Mouse (Mus musculus): Measurements from ENCODE around the gene Spata2. TPM values are rescaled to one million over a fixed set of nuclear protein-coding genes. Genes with fewer than 3 reads are reported as not detected.

Spata2 gene
- polyA plus RNA-seq, 1 experiment from 2014 or later: 19.6 TPM

GRCm38 (mm10) chr2:167532131-167532530 is 39.4 kb upstream of the Spata2 start:
- H3K9ac ChIP-seq: no peak overlapping the region
- no peak overlapping the region for H3K4me3 ChIP-seq (replicated peaks)
- no peak for ATAC-seq (ENCODE audit: low FRiP score)
- no peak overlapping the region for H3K27ac ChIP-seq
- peaks cover 14% of the 10 kb centered on the region for H3K4me1 ChIP-seq
- peaks cover 36% of the 10 kb centered on the region for H3K27me3 ChIP-seq
- H3K36me3 ChIP-seq (replicated peaks): no peaks in the 10 kb centered on the region
- WGBS: 23% methylated on average over 13 of the region's 13 CpGs
- H3K9me3 ChIP-seq: no peaks in the 10 kb centered on the region
- H3K4me2 ChIP-seq: no peak overlapping the region

GRCm38 (mm10) chr2:167530536-167530935 is 37.8 kb upstream of the Spata2 start:
- Histone ChIP-seq H3K4me2 (no peak overlapping the region), H3K9me3 (no peaks in the 10 kb centered on the region), H3K4me1 (peaks cover 10% of the 10 kb centered on the region; the same call in 1 of the 2 replicates), H3K27ac (no peak overlapping the region), H3K27me3 (peaks cover 21% of the 10 kb centered on the region; the same call in 1 of the 2 replicates), H3K36me3 (replicated peaks) (no peaks in the 10 kb centered on the region), H3K9ac (no peak overlapping the region), H3K4me3 (replicated peaks) (no peak overlapping the region)
- no peak for ATAC-seq (ENCODE audit: low FRiP score)
- 82% methylated on average over 4 of the region's 4 CpGs for WGBS

GRCm38 (mm10) chr2:167529935-167530513 is 37.3 kb upstream of the Spata2 start:
- peaks cover 10% of the 10 kb centered on the region; the same call in 1 of the 2 replicates for H3K4me1 ChIP-seq
- no peak overlapping the region for H3K4me3 ChIP-seq (replicated peaks)
- peak overlapping the region; percentile 21; the same call in 1 of the 2 replicates for H3K9ac ChIP-seq
- no peak overlapping the region for H3K27ac ChIP-seq
- no peaks in the 10 kb centered on the region for H3K9me3 ChIP-seq
- no peak for ATAC-seq (ENCODE audit: low FRiP score)
- 24% methylated on average over 5 of the region's 5 CpGs for WGBS
- H3K4me2 ChIP-seq: no peak overlapping the region
- H3K36me3 ChIP-seq (replicated peaks): no peaks in the 10 kb centered on the region
- peaks cover 16% of the 10 kb centered on the region; the same call in 1 of the 2 replicates for H3K27me3 ChIP-seq

GRCm38 (mm10) chr2:167528278-167528677 is 35.6 kb upstream of the Spata2 start:
- no peak overlapping the region for H3K4me2 ChIP-seq
- WGBS: 3% methylated on average over 5 of the region's 5 CpGs
- no peak overlapping the region for H3K9ac ChIP-seq
- no peak overlapping the region for H3K4me3 ChIP-seq (replicated peaks)
- H3K4me1 ChIP-seq: peaks cover 10% of the 10 kb centered on the region; the same call in 1 of the 2 replicates
- ATAC-seq (ENCODE audit: low FRiP score): no peak
- 0 out of 2 replicates have a peak, but pooled peaks cover 8% of the 10 kb centered on the region for H3K27me3 ChIP-seq
- H3K27ac ChIP-seq: no peak overlapping the region
- no peaks in the 10 kb centered on the region for H3K9me3 ChIP-seq
- H3K36me3 ChIP-seq (replicated peaks): no peaks in the 10 kb centered on the region

DNA sequence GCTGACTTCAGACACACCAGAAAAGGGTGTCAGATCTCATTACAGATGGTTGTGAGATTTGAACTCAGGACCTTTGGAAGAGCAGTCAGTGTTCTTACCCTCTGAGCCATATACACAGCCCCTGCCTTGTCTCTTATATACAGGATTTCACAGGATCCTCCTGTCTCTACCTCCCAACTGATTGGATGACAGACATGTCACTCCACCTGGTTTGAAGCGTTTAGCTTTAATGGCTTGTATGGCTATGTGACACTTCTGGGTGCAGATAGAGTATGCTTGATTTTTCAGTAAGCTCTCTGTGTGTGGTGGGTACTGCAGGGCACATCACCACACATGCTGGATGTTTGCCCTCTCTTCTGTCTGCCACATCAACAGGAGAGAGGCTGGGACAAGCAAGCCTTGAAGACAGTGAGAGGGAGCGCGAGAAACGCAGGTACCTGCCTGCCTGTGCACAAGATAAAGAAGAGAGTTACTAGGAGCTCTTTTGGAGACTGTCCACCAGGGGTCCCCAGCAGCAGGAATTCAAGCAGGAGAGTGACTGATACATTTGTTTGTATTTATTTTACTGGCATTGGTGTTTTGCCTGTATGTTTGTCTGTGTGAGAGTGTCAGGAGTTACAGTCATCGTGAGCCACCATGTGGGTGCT is 27.0 kb upstream of the Spata2 start:
- H3K9me3 ChIP-seq: no peaks in the 10 kb centered on the region
- H3K27me3 ChIP-seq: no peaks in the 10 kb centered on the region
- H3K4me1 ChIP-seq: no peaks in the 10 kb centered on the region
- ATAC-seq (ENCODE audit: low FRiP score): no peak
- no peak overlapping the region for H3K4me2 ChIP-seq
- H3K36me3 ChIP-seq (replicated peaks): peaks cover 49% of the 10 kb centered on the region
- H3K4me3 ChIP-seq (replicated peaks): no peak overlapping the region
- WGBS: 75% methylated on average over 5 of the region's 5 CpGs
- H3K9ac ChIP-seq: no peak overlapping the region
- H3K27ac ChIP-seq: no peak overlapping the region

DNA sequence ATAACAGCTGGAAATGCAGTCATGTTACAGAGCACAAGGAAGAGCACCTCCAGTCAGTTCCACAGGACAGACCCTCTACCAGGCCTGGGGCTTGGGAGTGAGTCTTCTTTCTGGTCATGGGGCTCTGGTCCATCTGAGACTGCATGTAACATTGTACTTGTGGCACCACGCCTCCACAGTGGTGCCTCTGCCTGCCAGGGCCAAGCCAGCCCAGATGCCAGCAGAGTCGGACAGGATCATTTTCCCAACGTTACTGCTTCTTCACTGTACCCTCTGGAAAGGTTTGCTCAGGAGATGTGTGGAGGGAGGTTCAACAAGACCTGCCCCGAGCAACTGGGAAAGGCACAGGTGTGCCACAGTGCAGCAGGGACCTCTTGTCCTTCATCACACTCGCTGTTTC is 23.0 kb upstream of the Spata2 start:
- Histone ChIP-seq H3K27me3 (no peaks in the 10 kb centered on the region), H3K36me3 (replicated peaks) (peaks cover 89% of the 10 kb centered on the region), H3K9me3 (no peaks in the 10 kb centered on the region), H3K27ac (no peak overlapping the region), H3K4me3 (replicated peaks) (no peak overlapping the region), H3K4me2 (no peak overlapping the region), H3K9ac (no peak overlapping the region), H3K4me1 (no peaks in the 10 kb centered on the region)
- 92% methylated on average over 5 of the region's 5 CpGs for WGBS
- ATAC-seq (ENCODE audit: low FRiP score): no peak

- Histone ChIP-seq H3K36me3 (replicated peaks) (peaks cover 91% of the 10 kb centered on the region), H3K4me2 (no peak overlapping the region), H3K4me1 (no peaks in the 10 kb centered on the region)
Measured at GRCm38 (mm10) chr2:167514641-167515040, 22.0 kb upstream of the Spata2 start.

DNA sequence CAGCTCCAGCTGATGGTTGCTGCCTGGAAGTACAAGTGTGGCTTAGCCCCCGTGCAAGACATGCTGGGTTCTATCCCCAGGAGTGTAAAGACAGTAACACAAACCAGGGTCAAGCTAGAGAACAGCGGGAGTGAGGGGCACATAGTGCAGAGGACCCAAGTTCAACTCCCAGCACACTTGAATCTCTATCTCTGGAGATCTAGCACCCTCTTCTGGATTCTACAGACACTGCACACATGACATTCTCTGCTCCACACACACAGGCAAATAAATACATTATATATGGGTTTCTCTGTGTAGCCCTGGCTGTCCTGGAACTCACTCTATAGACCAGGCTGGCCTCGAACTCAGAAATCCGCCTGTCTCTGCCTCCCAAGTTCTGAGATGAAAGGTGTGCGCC is 20.3 kb upstream of the Spata2 start:
- Histone ChIP-seq H3K36me3 (replicated peaks) (peaks cover 97% of the 10 kb centered on the region), H3K4me3 (replicated peaks) (no peak overlapping the region), H3K9ac (no peak overlapping the region), H3K9me3 (no peaks in the 10 kb centered on the region), H3K27ac (no peak overlapping the region), H3K4me1 (no peaks in the 10 kb centered on the region), H3K4me2 (no peak overlapping the region), H3K27me3 (no peaks in the 10 kb centered on the region)
- no peak for ATAC-seq (ENCODE audit: low FRiP score)
- WGBS: 91% methylated on average over 5 of the region's 5 CpGs

More at GRCm38 (mm10) chr2:167514641-167515040, 22.0 kb upstream of the Spata2 start:
- Histone ChIP-seq H3K27ac (no peak overlapping the region), H3K9ac (no peak overlapping the region), H3K27me3 (no peaks in the 10 kb centered on the region), H3K9me3 (no peaks in the 10 kb centered on the region), H3K4me3 (replicated peaks) (no peak overlapping the region)
- WGBS: 95% methylated on average over 4 of the region's 4 CpGs
- no peak for ATAC-seq (ENCODE audit: low FRiP score)

GRCm38 (mm10) chr2:167512365-167512764 is 19.7 kb upstream of the Spata2 start:
- Histone ChIP-seq H3K27me3 (no peaks in the 10 kb centered on the region), H3K36me3 (replicated peaks) (peaks cover 97% of the 10 kb centered on the region)
- no peak for ATAC-seq (ENCODE audit: low FRiP score)

GRCm38 (mm10) chr2:167510485-167510884 is 17.8 kb upstream of the Spata2 start:
- Histone ChIP-seq H3K9ac (no peak overlapping the region), H3K27ac (no peak overlapping the region), H3K4me2 (no peak overlapping the region), H3K36me3 (replicated peaks) (peaks cover 91% of the 10 kb centered on the region), H3K9me3 (no peaks in the 10 kb centered on the region), H3K27me3 (no peaks in the 10 kb centered on the region), H3K4me3 (replicated peaks) (no peak overlapping the region), H3K4me1 (peaks cover 11% of the 10 kb centered on the region)
- no peak for ATAC-seq (ENCODE audit: low FRiP score)
- 98% methylated on average over 3 of the region's 3 CpGs for WGBS

More at GRCm38 (mm10) chr2:167512365-167512764, 19.7 kb upstream of the Spata2 start:
- 99% methylated on average over 9 of the region's 9 CpGs for WGBS
- H3K4me2 ChIP-seq: no peak overlapping the region
- no peak overlapping the region for H3K27ac ChIP-seq
- no peaks in the 10 kb centered on the region for H3K4me1 ChIP-seq
- no peaks in the 10 kb centered on the region for H3K9me3 ChIP-seq
- H3K4me3 ChIP-seq (replicated peaks): no peak overlapping the region
- no peak overlapping the region for H3K9ac ChIP-seq

DNA sequence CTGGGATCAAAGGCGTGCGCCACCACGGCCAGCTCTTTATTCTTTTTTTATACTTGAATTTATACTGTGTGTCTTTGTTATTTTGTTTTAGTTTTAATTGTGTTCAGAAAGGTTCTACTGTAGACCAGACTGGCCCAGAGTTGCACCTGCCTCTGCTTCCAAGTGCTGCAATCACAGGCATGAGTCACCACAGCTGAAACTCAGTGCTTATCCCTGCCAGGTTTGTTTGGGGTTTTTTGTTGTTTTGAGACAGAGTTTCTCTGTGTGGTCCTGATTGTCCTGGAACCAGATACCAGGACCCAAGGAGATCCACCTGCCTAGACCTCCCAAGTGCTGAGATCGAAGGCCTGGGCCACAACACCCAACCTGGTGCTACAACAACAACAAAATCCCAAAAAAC is 15.9 kb upstream of the Spata2 start:
- no peak overlapping the region for H3K9ac ChIP-seq
- no peak overlapping the region for H3K4me3 ChIP-seq (replicated peaks)
- no peak for ATAC-seq (ENCODE audit: low FRiP score)
- 97% methylated on average over 4 of the region's 4 CpGs for WGBS
- no peak overlapping the region for H3K4me2 ChIP-seq
- H3K9me3 ChIP-seq: no peaks in the 10 kb centered on the region
- peaks cover 26% of the 10 kb centered on the region for H3K4me1 ChIP-seq
- no peaks in the 10 kb centered on the region for H3K27me3 ChIP-seq
- H3K27ac ChIP-seq: no peak overlapping the region
- H3K36me3 ChIP-seq (replicated peaks): peaks cover 76% of the 10 kb centered on the region

DNA sequence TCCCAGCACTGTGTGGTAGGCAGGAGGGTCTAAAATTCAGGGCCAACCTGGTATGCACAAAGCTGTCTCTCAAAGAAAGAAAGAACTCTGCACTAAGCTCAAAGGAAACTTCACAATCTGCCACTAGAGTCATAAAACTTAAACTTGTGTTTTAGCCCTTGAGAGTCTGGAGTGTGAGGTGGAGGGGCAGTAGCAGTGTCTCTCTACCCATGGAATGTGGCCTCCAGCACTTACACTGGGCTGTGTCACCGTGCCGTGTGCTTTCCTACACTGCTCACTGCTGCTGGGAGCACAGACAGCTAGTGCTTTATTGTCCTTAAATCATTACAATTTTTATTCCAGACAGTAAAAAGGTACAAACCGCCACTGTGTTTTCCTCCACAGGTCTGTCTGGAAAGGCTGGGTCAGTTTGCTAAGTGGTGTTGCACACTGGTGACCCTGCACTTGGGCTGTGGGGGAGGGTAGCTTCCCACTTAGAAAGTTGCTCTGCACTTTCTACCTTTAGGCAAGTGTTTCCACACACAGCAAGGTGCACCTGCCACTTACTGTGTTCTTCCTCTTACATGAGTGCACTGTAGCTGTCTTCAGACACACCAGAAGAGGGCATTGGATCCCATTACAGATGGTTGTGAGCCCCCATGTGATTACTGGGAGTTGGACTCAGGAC is 15.2 kb upstream of the Spata2 start:
- Histone ChIP-seq H3K4me1 (peaks cover 26% of the 10 kb centered on the region), H3K4me2 (no peak overlapping the region), H3K9me3 (no peaks in the 10 kb centered on the region), H3K36me3 (replicated peaks) (peaks cover 69% of the 10 kb centered on the region), H3K4me3 (replicated peaks) (no peak overlapping the region), H3K27ac (no peak overlapping the region), H3K27me3 (no peaks in the 10 kb centered on the region), H3K9ac (no peak overlapping the region)
- ATAC-seq (ENCODE audit: low FRiP score): no peak
- 97% methylated on average over 3 of the region's 3 CpGs for WGBS
